Mouse (Mus musculus) lung, adult 10 weeks (tissue): ENCODE measurements around the gene Gnat3. TPM values are rescaled to one million over a fixed set of nuclear protein-coding genes. Genes with fewer than 3 reads are reported as not detected.

ENCODE experiments used
- polyA plus RNA-seq: library from polyadenylated mRNA; stranded (reverse); fragments of 350-450 nt; fragmentation: Illumina TruSeq; extraction: RNeasy Lipid Tissue Mini Kit (QIAGEN cat#74804); gene quantifications from one replicate; pipeline ENCODE4 v1.2.3, GENCODE M21; 2014; ENCODE audit warnings: low read depth, low replicate concordance; ENCODE audit not compliant: insufficient read depth

Gnat3 gene
- not detected for polyA plus RNA-seq

GRCm38 (mm10) chr5:17962249-17962648, at the start of gene Gnat3:
Gnat3 (plus strand) TSS chr5:17962549.

Other genes starting within 250 kb of the Gnat3 start
- gene Cd36, start 73.7 kb upstream of the Gnat3 start, polyA plus RNA-seq = 710 TPM